Mouse (Mus musculus) A20 (cell line): ENCODE data around the gene Fhit.

Experiments
- DNase-seq: peaks from one replicate; pipeline ENCODE4 v3.0.0-alpha.2; 2011; ENCODE audit warnings: low read depth, low spot score

Fhit gene

GRCm38 (mm10) chr14:10367783-10368680 is 793.8 kb downstream of the Fhit start:
- DNase-seq, result no peak

- no peak for DNase-seq
Measured at GRCm38 (mm10) chr14:10366808-10367207, 795.0 kb downstream of the Fhit start.

GRCm38 (mm10) chr14:10364281-10364680 is 797.6 kb downstream of the Fhit start:
- DNase-seq, result peak; percentile 28

GRCm38 (mm10) chr14:10363306-10363705 is 798.5 kb downstream of the Fhit start:
- peak; percentile 72 for DNase-seq

GRCm38 (mm10) chr14:10345905-10346304 is 815.9 kb downstream of the Fhit start:
- DNase-seq, result no peak

GRCm38 (mm10) chr14:10344064-10344463 is 817.8 kb downstream of the Fhit start:
- DNase-seq, result no peak

GRCm38 (mm10) chr14:10316764-10317163 is 845.1 kb downstream of the Fhit start:
- DNase-seq, result no peak

- no peak for DNase-seq
Measured at GRCm38 (mm10) chr14:10312190-10312589, 849.6 kb downstream of the Fhit start.

GRCm38 (mm10) chr14:10305286-10305685 is 856.5 kb downstream of the Fhit start:
- DNase-seq, result no peak

GRCm38 (mm10) chr14:10301497-10301896 is 860.3 kb downstream of the Fhit start:
- no peak for DNase-seq

GRCm38 (mm10) chr14:10300914-10301313 is 860.9 kb downstream of the Fhit start:
- DNase-seq, result peak; percentile 14

GRCm38 (mm10) chr14:10299030-10299429 is 862.8 kb downstream of the Fhit start:
- no peak for DNase-seq

GRCm38 (mm10) chr14:10289043-10289442 is 872.8 kb downstream of the Fhit start:
- DNase-seq, result no peak

- DNase-seq, result no peak
Measured at GRCm38 (mm10) chr14:10286027-10286426, 875.8 kb downstream of the Fhit start.

GRCm38 (mm10) chr14:10228708-10229107 is 933.1 kb downstream of the Fhit start:
- DNase-seq, result no peak

GRCm38 (mm10) chr14:10221847-10222246 is 940.0 kb downstream of the Fhit start:
- no peak for DNase-seq

- no peak for DNase-seq
Measured at GRCm38 (mm10) chr14:10213216-10213615, 948.6 kb downstream of the Fhit start.

- DNase-seq, result no peak
Measured at GRCm38 (mm10) chr14:10211184-10211583, 950.7 kb downstream of the Fhit start.

GRCm38 (mm10) chr14:10209007-10209406 is 952.8 kb downstream of the Fhit start:
- peak; percentile 74 for DNase-seq

GRCm38 (mm10) chr14:10205699-10206098 is 956.1 kb downstream of the Fhit start:
- no peak for DNase-seq

GRCm38 (mm10) chr14:10205290-10205689 is 956.5 kb downstream of the Fhit start:
- DNase-seq, result no peak

GRCm38 (mm10) chr14:10194130-10194529 is 967.7 kb downstream of the Fhit start:
- DNase-seq, result no peak

- no peak for DNase-seq
Measured at GRCm38 (mm10) chr14:10171761-10172160, 990.1 kb downstream of the Fhit start.
